Mouse (Mus musculus) bone marrow, adult 2 months (tissue): ENCODE measurements around the gene Lrrtm4.

Experiments used
- CTCF ChIP-seq: fragments of 200-500 bp; IDR thresholded peaks from 2 replicates; pipeline ENCODE4 v1.5.1; 2011; ENCODE audit warnings: low read length, control low read depth; ENCODE audit not compliant: control insufficient read depth, insufficient read depth
- POLR2A ChIP-seq: fragments of 200-500 bp; IDR thresholded peaks from 2 replicates; pipeline ENCODE4 v1.6.1; 2011; ENCODE audit warnings: low read depth, mild to moderate bottlenecking, control low read depth, low read length, borderline replicate concordance; ENCODE audit not compliant: control insufficient read depth

DNA sequence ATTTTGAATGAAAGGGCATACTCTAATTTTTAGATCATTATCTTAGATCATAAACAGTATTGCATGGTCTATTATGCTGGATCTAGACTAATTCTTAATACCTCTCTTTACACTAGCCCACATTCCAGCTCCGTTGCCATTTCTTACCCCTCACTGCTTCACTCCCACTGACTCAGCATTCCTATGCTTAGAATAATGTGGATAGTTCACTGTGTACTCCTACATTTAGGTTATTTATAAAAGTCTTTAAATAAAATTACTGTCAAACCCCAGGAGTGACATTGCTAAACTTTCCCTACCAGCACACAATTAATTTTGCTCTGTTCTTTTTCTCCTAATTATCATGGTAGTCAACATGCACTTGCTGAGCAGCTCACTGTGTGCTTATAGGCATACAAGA is 107.7 kb downstream of the Lrrtm4 start:
- TF ChIP-seq POLR2A = no peak
- no peak for TF ChIP-seq CTCF
